Mouse (Mus musculus) kidney, embryonic 14.5 days (tissue): ENCODE measurements around the gene Gm42517. TPM values are rescaled to one million over a fixed set of nuclear protein-coding genes. Genes with fewer than 3 reads are reported as not detected.

ENCODE experiments used
- ATAC-seq: fragments of 200-750 bp; cut with Nextera tagmentation; 2 replicates; pipeline ENCODE4 v1.8.0; 2017; ENCODE audit warnings: moderate number of reproducible peaks, mild to moderate bottlenecking, moderate TSS enrichment, moderate library complexity; ENCODE audit not compliant: low FRiP score, low TSS enrichment
- H3K27ac ChIP-seq: fragments of 300-500 bp; sonication (generic); 2 replicates; pipeline ENCODE4 v1.5.1; 2014; ENCODE audit warnings: low read depth, mild to moderate bottlenecking, low read length, moderate library complexity, mixed read lengths
- H3K27me3 ChIP-seq: fragments of 300-500 bp; sonication (generic); 2 replicates; pipeline ENCODE4 v1.6.1; 2014; ENCODE audit warnings: mild to moderate bottlenecking, low read length; ENCODE audit not compliant: control insufficient read depth, insufficient read depth
- H3K36me3 ChIP-seq: fragments of 300-500 bp; sonication (generic); 2 replicates; pipeline ENCODE4 v1.6.1; 2014; ENCODE audit warnings: low read length, mixed read lengths; ENCODE audit not compliant: control insufficient read depth, insufficient read depth
- H3K4me1 ChIP-seq: fragments of 300-500 bp; sonication (generic); 2 replicates; pipeline ENCODE4 v1.6.1; 2014; ENCODE audit warnings: low read length, mixed read lengths; ENCODE audit not compliant: control insufficient read depth, insufficient read depth
- H3K4me2 ChIP-seq: fragments of 300-500 bp; sonication (generic); replicated peaks from 2 replicates; pipeline ENCODE4 v1.6.1; 2014; ENCODE audit warnings: low read depth, mild to moderate bottlenecking, low read length
- H3K4me3 ChIP-seq: fragments of 300-500 bp; sonication (generic); 2 replicates; pipeline ENCODE4 v1.5.1; 2014; ENCODE audit warnings: mild to moderate bottlenecking, low read length
- H3K9ac ChIP-seq: fragments of 300-500 bp; sonication (generic); 2 replicates; pipeline ENCODE4 v1.6.1; 2014; ENCODE audit warnings: low read depth, mild to moderate bottlenecking, low read length, moderate library complexity
- H3K9me3 ChIP-seq: fragments of 300-500 bp; sonication (generic); 2 replicates; pipeline ENCODE4 v1.6.1; 2016; ENCODE audit warnings: low read length; ENCODE audit not compliant: control insufficient read depth
- WGBS: fragments of 180-500 bp; shearing (Covaris S2); extraction: QIAGEN DNeasy Blood & Tissue Kit; methylation state at CpG from one replicate; pipeline ENCODE4 v1.1.7; 2014; 5-methylcytosine and 5-hydroxymethylcytosine counted together
- polyA plus RNA-seq: library from polyadenylated mRNA; unstranded; fragments of >200 nt; fragmentation: Nextera tagmentation; extraction: Ambion mirVana; gene quantifications from 2 replicates; pipeline ENCODE4 v1.2.1, GENCODE M21; 2014

Gm42517 gene
- not detected in 2 replicates for polyA plus RNA-seq

GRCm38 (mm10) chr5:108367871-108368332 lies at the start of gene Gm42517:
Gene Gm42517, minus strand, starts transcription at chr5:108367922.
- ATAC-seq: peak; percentile 40
- peak within 1 kb of the TSS; percentile 56 for H3K4me3 ChIP-seq
- WGBS: under 1% methylated on average over 34 of the region's 36 CpGs

GRCm38 (mm10) chr5:108414711-108415110 lies 47.0 kb upstream of the Gm42517 start:
- Histone ChIP-seq H3K9me3 (no peaks in the 10 kb centered on the region), H3K36me3 (no peaks in the 10 kb centered on the region), H3K27ac (no peak overlapping the region), H3K9ac (no peak overlapping the region), H3K4me2 (no peak overlapping the region), H3K4me3 (no peak overlapping the region), H3K4me1 (no peaks in the 10 kb centered on the region), H3K27me3 (no peaks in the 10 kb centered on the region; the same call in 1 of the 2 replicates)
- 61% methylated on average over 2 of the region's 2 CpGs for WGBS
- no peak for ATAC-seq

More at GRCm38 (mm10) chr5:108367871-108368332, at the start of gene Gm42517:
- Histone ChIP-seq H3K27ac (no peak within 1 kb of the TSS), H3K9ac (peak within 1 kb of the TSS; percentile 45), H3K4me2 (peak within 1 kb of the TSS; percentile 97), H3K36me3 (no peaks in the 10 kb centered on the region), H3K4me1 (peaks cover 13% of the 10 kb centered on the region; the same call in 1 of the 2 replicates), H3K27me3 (peaks cover 94% of the 10 kb centered on the region), H3K9me3 (no peaks in the 10 kb centered on the region)

- no peaks in the 10 kb centered on the region for H3K9me3 ChIP-seq
- WGBS: 73% methylated on average over 2 of the region's 2 CpGs
Measured at GRCm38 (mm10) chr5:108406977-108407376, 39.3 kb upstream of the Gm42517 start.

GRCm38 (mm10) chr5:108405460-108405859 lies 37.7 kb upstream of the Gm42517 start:
- Histone ChIP-seq H3K4me2 (no peak overlapping the region), H3K27ac (no peak overlapping the region), H3K4me3 (no peak overlapping the region), H3K9me3 (no peaks in the 10 kb centered on the region), H3K27me3 (no peaks in the 10 kb centered on the region; the same call in 1 of the 2 replicates), H3K36me3 (no peaks in the 10 kb centered on the region), H3K9ac (no peak overlapping the region), H3K4me1 (no peaks in the 10 kb centered on the region)
- ATAC-seq: no peak
- 67% methylated on average over 1 of the region's 1 CpGs for WGBS

More at GRCm38 (mm10) chr5:108406977-108407376, 39.3 kb upstream of the Gm42517 start:
- no peak overlapping the region for H3K4me3 ChIP-seq
- no peak for ATAC-seq
- H3K4me2 ChIP-seq: no peak overlapping the region
- H3K9ac ChIP-seq: no peak overlapping the region
- H3K27me3 ChIP-seq: no peaks in the 10 kb centered on the region; the same call in 1 of the 2 replicates
- H3K27ac ChIP-seq: no peak overlapping the region
- no peaks in the 10 kb centered on the region for H3K36me3 ChIP-seq
- no peaks in the 10 kb centered on the region for H3K4me1 ChIP-seq

GRCm38 (mm10) chr5:108403453-108403852 lies 35.7 kb upstream of the Gm42517 start:
- no peak for ATAC-seq
- 80% methylated on average over 4 of the region's 4 CpGs for WGBS

GRCm38 (mm10) chr5:108389744-108390143 lies 22.0 kb upstream of the Gm42517 start:
- no peaks in the 10 kb centered on the region for H3K27me3 ChIP-seq
- H3K9me3 ChIP-seq: no peaks in the 10 kb centered on the region
- no peaks in the 10 kb centered on the region for H3K4me1 ChIP-seq
- H3K4me2 ChIP-seq: no peak overlapping the region
- no peaks in the 10 kb centered on the region for H3K36me3 ChIP-seq
- H3K4me3 ChIP-seq: no peak overlapping the region
- no peak for ATAC-seq
- WGBS: 66% methylated on average over 3 of the region's 3 CpGs
- no peak overlapping the region for H3K27ac ChIP-seq
- H3K9ac ChIP-seq: no peak overlapping the region

More at GRCm38 (mm10) chr5:108403453-108403852, 35.7 kb upstream of the Gm42517 start:
- Histone ChIP-seq H3K4me1 (no peaks in the 10 kb centered on the region), H3K9ac (no peak overlapping the region), H3K27me3 (no peaks in the 10 kb centered on the region), H3K9me3 (no peaks in the 10 kb centered on the region), H3K36me3 (no peaks in the 10 kb centered on the region), H3K4me3 (no peak overlapping the region), H3K27ac (no peak overlapping the region), H3K4me2 (no peak overlapping the region)

- 76% methylated on average over 7 of the region's 7 CpGs for WGBS
- Histone ChIP-seq H3K9ac (no peak within 1 kb of the TSS), H3K9me3 (no peaks in the 10 kb centered on the region)
Measured at GRCm38 (mm10) chr5:108388201-108388600, 20.5 kb upstream of the Gm42517 start, which contains the start of gene Pde6b. Gene Pde6b, plus strand, starts transcription at chr5:108388391.

GRCm38 (mm10) chr5:108386449-108386848 lies 18.7 kb upstream of the Gm42517 start:
- no peak for ATAC-seq
- H3K9me3 ChIP-seq: no peaks in the 10 kb centered on the region
- H3K36me3 ChIP-seq: no peaks in the 10 kb centered on the region
- no peak overlapping the region for H3K9ac ChIP-seq
- no peaks in the 10 kb centered on the region for H3K4me1 ChIP-seq
- H3K4me3 ChIP-seq: no peak overlapping the region
- no peak overlapping the region for H3K27ac ChIP-seq
- no peak overlapping the region for H3K4me2 ChIP-seq
- WGBS: 67% methylated on average over 4 of the region's 4 CpGs
- H3K27me3 ChIP-seq: 0 out of 2 replicates have a peak, but pooled peaks cover 2% of the 10 kb centered on the region

More at GRCm38 (mm10) chr5:108388201-108388600, 20.5 kb upstream of the Gm42517 start, which contains the start of gene Pde6b:
- no peak for ATAC-seq
- Histone ChIP-seq H3K4me1 (no peaks in the 10 kb centered on the region), H3K36me3 (no peaks in the 10 kb centered on the region), H3K27me3 (0 out of 2 replicates have a peak, but pooled peaks cover 2% of the 10 kb centered on the region), H3K27ac (no peak within 1 kb of the TSS), H3K4me3 (no peak within 1 kb of the TSS), H3K4me2 (no peak within 1 kb of the TSS)

- no peaks in the 10 kb centered on the region for H3K36me3 ChIP-seq
- no peaks in the 10 kb centered on the region for H3K9me3 ChIP-seq
- no peaks in the 10 kb centered on the region for H3K4me1 ChIP-seq
- H3K27ac ChIP-seq: no peak overlapping the region
- no peak overlapping the region for H3K9ac ChIP-seq
- 86% methylated on average over 2 of the region's 2 CpGs for WGBS
- ATAC-seq: no peak
- 0 out of 2 replicates have a peak, but pooled peaks cover 2% of the 10 kb centered on the region for H3K27me3 ChIP-seq
- no peak overlapping the region for H3K4me2 ChIP-seq
- H3K4me3 ChIP-seq: no peak overlapping the region
Measured at GRCm38 (mm10) chr5:108385632-108386031, 17.9 kb upstream of the Gm42517 start.
